Mouse (Mus musculus): ENCODE data around the gene Pdia6. TPM values are rescaled to one million over a fixed set of nuclear protein-coding genes. Genes with fewer than 3 reads are reported as not detected.

Gene Pdia6
- polyA plus RNA-seq (2012; ENCODE audit: insufficient read depth, insufficient read length, missing spikeins), result 65.9 and 83.5 TPM in 2 replicates

- Histone ChIP-seq H3K4me3 (ENCODE audit: insufficient read depth, low read depth, low read length) (peak within 1 kb of the TSS; percentile 88), H3K27ac (replicated peaks; ENCODE audit: low read depth, low read length) (peak within 1 kb of the TSS; percentile 82), H3K4me1 (ENCODE audit: control insufficient read depth, insufficient read depth, insufficient read length, low read length) (peaks cover 21% of the 10 kb centered on the region)
These were observed at the start of gene Pdia6 for GRCm38 (mm10) chr12:17265971-17266672. Pdia6 (plus strand) TSS chr12:17266545.

- Histone ChIP-seq H3K4me1 (ENCODE audit: control insufficient read depth, insufficient read depth, insufficient read length, low read length) (no peaks in the 10 kb centered on the region), H3K4me3 (ENCODE audit: insufficient read depth, low read depth, low read length) (no peak overlapping the region), H3K27ac (replicated peaks; ENCODE audit: low read depth, low read length) (no peak overlapping the region)
These were observed 48.0 kb upstream of the Pdia6 start for GRCm38 (mm10) chr12:17218390-17218789.

GRCm38 (mm10) chr12:17219107-17219506, 47.2 kb upstream of the Pdia6 start:
- Histone ChIP-seq H3K27ac (replicated peaks; ENCODE audit: low read depth, low read length) (no peak overlapping the region), H3K4me1 (ENCODE audit: control insufficient read depth, insufficient read depth, insufficient read length, low read length) (no peaks in the 10 kb centered on the region), H3K4me3 (ENCODE audit: insufficient read depth, low read depth, low read length) (no peak overlapping the region)

- Histone ChIP-seq H3K4me1 (ENCODE audit: control insufficient read depth, insufficient read depth, insufficient read length, low read length) (no peaks in the 10 kb centered on the region), H3K4me3 (ENCODE audit: insufficient read depth, low read depth, low read length) (no peak overlapping the region), H3K27ac (replicated peaks; ENCODE audit: low read depth, low read length) (no peak overlapping the region)
These were observed 45.7 kb upstream of the Pdia6 start for GRCm38 (mm10) chr12:17220631-17221030.

GRCm38 (mm10) chr12:17221891-17222428, 44.4 kb upstream of the Pdia6 start:
- no peaks in the 10 kb centered on the region for H3K4me1 ChIP-seq (ENCODE audit: control insufficient read depth, insufficient read depth, insufficient read length, low read length)
- no peak overlapping the region for H3K27ac ChIP-seq (replicated peaks; ENCODE audit: low read depth, low read length)
- H3K4me3 ChIP-seq (ENCODE audit: insufficient read depth, low read depth, low read length), result no peak overlapping the region

DNA sequence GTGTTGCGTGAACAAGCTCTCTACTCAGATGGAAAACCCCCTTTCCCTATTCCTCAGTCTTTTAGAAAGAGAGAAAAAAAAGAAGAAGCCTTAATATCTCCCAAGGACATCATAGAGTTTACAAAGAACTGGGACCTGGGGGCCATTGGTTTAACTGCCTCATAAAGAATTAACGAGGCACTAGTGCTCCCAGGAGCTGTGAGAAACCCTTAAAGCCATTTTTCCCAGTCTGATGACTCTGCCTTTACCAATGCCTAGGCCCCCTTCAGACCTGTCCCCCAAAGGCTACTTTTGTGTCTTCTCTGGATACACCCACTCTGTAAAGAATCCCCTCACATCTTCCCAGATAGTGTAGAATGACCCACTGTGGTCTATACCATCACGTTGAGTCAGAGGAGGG, 43.3 kb upstream of the Pdia6 start:
- Histone ChIP-seq H3K4me1 (ENCODE audit: control insufficient read depth, insufficient read depth, insufficient read length, low read length) (no peaks in the 10 kb centered on the region), H3K27ac (replicated peaks; ENCODE audit: low read depth, low read length) (no peak overlapping the region), H3K4me3 (ENCODE audit: insufficient read depth, low read depth, low read length) (no peak overlapping the region)

- Histone ChIP-seq H3K4me1 (ENCODE audit: control insufficient read depth, insufficient read depth, insufficient read length, low read length) (no peaks in the 10 kb centered on the region), H3K4me3 (ENCODE audit: insufficient read depth, low read depth, low read length) (no peak overlapping the region), H3K27ac (replicated peaks; ENCODE audit: low read depth, low read length) (no peak overlapping the region)
These were observed 41.3 kb upstream of the Pdia6 start for GRCm38 (mm10) chr12:17225012-17225411.

DNA sequence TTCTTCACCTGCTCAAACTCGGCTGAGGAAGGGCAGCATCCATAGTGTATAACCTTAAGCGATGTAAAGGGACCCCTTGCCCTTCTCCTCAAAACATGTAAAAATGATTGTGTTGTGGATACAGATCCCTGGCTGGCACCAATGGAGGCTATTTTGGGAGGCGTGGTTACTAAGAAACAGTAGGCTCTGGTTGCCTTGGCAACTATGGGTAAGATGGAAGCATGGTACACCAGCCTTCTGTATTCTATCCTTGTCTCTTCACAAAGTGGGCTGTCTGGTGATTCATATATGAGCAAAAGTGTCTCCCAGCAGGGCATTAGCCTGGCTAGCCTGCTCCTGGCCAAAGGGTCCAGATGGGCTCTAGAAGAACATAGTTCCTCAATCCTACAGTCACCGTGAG, 38.4 kb upstream of the Pdia6 start:
- no peak overlapping the region for H3K4me3 ChIP-seq (ENCODE audit: insufficient read depth, low read depth, low read length)
- H3K27ac ChIP-seq (replicated peaks; ENCODE audit: low read depth, low read length), result no peak overlapping the region
- no peaks in the 10 kb centered on the region for H3K4me1 ChIP-seq (ENCODE audit: control insufficient read depth, insufficient read depth, insufficient read length, low read length)

DNA sequence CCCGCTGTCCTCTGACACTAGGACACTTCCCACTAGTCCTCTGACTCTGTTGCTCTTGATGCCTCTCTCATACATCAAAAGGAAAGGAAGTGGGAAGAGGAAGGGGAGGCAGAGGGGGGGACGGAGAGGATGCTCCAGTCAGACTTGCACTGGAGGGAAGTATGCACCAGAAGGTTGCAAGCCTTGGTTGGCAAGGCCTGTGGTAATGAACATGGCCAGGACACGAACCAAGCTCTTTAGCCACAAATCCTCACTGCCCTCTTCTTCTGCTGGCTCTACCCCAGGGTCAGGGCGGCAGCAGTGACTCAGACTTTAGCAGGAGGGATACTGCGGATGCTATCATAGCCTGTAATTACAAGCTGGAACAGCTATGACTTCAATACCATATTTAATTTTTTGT, 35.8 kb upstream of the Pdia6 start:
- Histone ChIP-seq H3K27ac (replicated peaks; ENCODE audit: low read depth, low read length) (no peak overlapping the region), H3K4me3 (ENCODE audit: insufficient read depth, low read depth, low read length) (no peak overlapping the region), H3K4me1 (ENCODE audit: control insufficient read depth, insufficient read depth, insufficient read length, low read length) (no peaks in the 10 kb centered on the region)

DNA sequence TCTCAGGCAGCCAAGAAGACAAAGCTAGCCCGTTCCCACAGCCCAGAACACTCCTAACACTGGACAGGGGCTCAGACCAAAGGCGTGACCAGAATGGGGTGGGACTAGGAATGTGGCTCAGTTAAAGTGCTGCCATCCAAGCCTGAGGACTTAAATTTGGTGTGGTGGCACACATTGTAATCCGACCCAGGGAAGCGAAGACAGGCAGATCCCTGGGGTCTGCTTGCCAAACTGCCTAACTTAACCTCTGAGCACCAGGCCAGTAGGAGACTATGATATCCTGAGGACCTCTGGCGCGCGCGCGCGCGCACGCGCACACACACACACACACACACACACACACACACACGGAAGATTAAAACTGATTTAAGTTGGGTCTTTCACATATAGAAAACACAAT, 34.8 kb upstream of the Pdia6 start:
- H3K27ac ChIP-seq (replicated peaks; ENCODE audit: low read depth, low read length), result no peak overlapping the region
- H3K4me3 ChIP-seq (ENCODE audit: insufficient read depth, low read depth, low read length), result no peak overlapping the region

GRCm38 (mm10) chr12:17235535-17236313, 30.6 kb upstream of the Pdia6 start:
- no peaks in the 10 kb centered on the region for H3K4me1 ChIP-seq (ENCODE audit: control insufficient read depth, insufficient read depth, insufficient read length, low read length)
- H3K4me3 ChIP-seq (ENCODE audit: insufficient read depth, low read depth, low read length), result no peak overlapping the region
- H3K27ac ChIP-seq (replicated peaks; ENCODE audit: low read depth, low read length), result no peak overlapping the region

More for the DNA sequence above, 34.8 kb upstream of the Pdia6 start:
- H3K4me1 ChIP-seq (ENCODE audit: control insufficient read depth, insufficient read depth, insufficient read length, low read length), result no peaks in the 10 kb centered on the region

DNA sequence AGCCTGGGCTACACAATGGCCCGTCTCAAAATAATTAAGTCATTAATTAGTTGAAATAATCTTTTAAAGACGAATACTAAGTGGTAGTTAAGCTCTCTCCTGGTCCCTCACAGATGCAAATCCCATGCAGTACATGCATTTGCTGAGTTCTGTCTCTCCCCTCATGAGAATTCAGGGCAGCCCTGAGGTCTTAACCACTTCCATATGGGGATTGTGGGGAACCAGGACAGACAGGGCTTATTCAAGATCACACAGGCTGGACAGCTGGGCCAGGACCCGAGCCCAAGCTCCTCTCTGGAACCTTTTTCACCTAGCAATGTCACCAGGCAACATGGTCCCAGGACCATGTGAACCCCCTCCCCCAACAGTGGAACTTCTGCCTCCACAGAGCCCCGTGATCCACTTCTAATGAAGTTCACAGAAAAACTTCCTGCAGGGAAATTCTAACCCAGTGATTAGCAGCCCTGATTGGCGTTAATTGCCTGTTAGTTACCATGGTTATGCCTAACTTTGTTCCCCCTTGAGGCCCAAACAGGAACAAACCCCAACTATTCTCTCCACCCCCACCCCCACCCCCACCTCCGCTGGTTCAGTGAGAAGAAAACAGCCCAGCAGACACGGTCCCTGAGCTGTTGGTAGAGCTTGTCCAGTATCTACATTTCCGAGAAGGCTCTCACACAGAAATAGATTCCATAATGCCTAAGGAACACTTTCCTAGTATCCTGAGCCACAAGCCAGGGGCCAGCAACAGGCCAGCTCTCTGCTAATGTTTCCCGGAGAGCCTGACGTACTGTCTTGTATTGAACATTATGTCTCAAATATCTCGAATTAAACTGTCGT, 27.5 kb upstream of the Pdia6 start:
- H3K4me3 ChIP-seq (ENCODE audit: insufficient read depth, low read depth, low read length), result no peak overlapping the region
- no peak overlapping the region for H3K27ac ChIP-seq (replicated peaks; ENCODE audit: low read depth, low read length)
- no peaks in the 10 kb centered on the region for H3K4me1 ChIP-seq (ENCODE audit: control insufficient read depth, insufficient read depth, insufficient read length, low read length)

DNA sequence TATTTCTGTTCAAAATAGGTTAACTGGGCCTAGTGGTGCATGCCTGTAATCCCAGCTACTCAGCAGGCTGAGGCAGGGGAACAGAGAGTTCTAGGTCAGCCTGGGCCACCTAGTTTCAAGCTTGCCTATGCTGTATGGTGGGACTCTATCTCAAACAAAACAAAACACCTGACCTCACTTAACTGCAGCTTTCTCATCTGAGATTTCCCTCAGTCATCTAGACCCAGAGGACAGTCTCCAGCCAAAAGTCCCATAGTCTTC, 27.0 kb upstream of the Pdia6 start:
- Histone ChIP-seq H3K27ac (replicated peaks; ENCODE audit: low read depth, low read length) (no peak overlapping the region), H3K4me1 (ENCODE audit: control insufficient read depth, insufficient read depth, insufficient read length, low read length) (no peaks in the 10 kb centered on the region), H3K4me3 (ENCODE audit: insufficient read depth, low read depth, low read length) (no peak overlapping the region)

DNA sequence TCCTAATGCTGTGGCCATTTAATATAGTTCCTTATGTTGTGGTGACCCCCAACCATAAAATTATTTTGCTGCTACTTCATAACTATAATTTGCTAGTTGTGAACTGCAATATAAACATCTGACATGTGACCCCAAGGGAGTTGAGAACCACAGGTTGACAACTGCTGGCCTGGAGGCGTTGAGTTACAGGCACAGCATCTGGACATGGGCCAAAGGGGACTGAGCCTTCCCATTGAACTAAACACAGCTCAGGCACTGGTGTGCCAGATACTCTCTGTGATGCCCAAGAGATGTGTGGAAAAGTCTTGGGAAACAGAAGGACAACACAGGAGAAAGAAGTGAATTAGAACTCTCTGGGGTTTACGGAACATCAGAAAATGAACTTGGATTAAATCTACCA, 25.3 kb upstream of the Pdia6 start:
- Histone ChIP-seq H3K4me3 (ENCODE audit: insufficient read depth, low read depth, low read length) (no peak overlapping the region), H3K4me1 (ENCODE audit: control insufficient read depth, insufficient read depth, insufficient read length, low read length) (no peaks in the 10 kb centered on the region), H3K27ac (replicated peaks; ENCODE audit: low read depth, low read length) (no peak overlapping the region)

DNA sequence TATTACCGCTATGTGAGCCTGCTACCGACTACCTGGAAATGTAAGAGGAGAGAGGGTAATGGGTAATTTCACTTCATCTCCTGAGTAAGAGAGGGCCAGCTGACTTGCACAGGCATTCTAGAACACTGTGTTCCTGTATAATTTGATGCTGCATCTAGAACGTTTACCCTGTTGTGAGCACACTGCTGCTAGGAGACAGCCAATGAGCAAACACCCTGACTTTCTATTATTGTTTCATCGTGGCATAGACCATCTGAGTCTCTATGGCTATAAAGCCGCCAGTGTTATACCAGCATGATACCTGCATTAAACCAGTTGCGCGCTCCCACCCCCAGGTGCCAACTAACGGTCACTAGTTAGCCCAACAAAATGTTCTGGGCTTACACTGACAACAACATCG, 24.7 kb upstream of the Pdia6 start:
- Histone ChIP-seq H3K4me3 (ENCODE audit: insufficient read depth, low read depth, low read length) (no peak overlapping the region), H3K4me1 (ENCODE audit: control insufficient read depth, insufficient read depth, insufficient read length, low read length) (no peaks in the 10 kb centered on the region), H3K27ac (replicated peaks; ENCODE audit: low read depth, low read length) (no peak overlapping the region)
